Mouse (Mus musculus): ENCODE measurements at regions not wholly inside any gene's neighbourhood (a gene's known extent, or its start where the extent isn't known, plus 50 kb on each side); places are given as distances from the start of the nearest gene placed in this dataset.

DNA sequence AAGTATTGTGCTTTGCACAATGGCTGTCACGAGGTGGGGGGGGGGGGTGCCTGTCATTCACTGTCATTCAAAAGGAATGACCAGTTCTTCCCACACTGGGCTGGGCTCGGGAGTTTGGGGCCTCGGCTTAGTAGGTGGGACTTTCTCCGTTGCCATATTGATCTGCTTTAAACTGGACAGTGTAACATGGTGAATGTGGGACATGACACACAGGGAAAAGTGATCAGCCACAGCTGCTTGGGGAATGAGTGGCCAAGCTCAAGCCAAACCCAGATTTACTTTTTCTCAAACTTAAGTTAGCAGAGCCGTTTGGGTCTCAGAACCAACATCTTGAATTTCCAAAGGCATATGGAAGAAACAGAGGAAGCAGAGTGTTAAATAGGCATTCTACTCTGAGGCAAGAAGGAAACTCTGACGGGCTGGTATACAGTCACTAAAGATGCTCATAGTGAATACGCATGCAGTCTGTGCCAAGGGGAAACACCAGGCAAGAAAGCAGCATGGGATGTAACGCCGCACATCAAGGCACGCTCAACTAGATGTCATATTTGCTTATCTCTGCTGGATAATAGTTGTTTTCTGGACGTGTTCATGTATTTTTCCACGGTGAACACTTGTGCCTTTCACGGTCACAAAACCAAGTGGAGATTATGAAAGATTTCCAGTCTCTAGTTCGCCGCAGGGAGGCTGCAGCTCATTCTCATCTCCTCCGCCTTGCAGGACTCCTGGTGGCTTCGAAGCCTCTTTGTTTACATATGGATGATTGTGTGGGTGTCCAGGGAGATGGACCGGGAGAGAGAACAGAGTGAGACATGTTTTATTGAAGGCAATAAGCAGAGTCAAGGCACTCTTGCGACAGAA, 72.3 kb upstream of the 1700024P04Rik start:
- no peak for DNase-seq

DNA sequence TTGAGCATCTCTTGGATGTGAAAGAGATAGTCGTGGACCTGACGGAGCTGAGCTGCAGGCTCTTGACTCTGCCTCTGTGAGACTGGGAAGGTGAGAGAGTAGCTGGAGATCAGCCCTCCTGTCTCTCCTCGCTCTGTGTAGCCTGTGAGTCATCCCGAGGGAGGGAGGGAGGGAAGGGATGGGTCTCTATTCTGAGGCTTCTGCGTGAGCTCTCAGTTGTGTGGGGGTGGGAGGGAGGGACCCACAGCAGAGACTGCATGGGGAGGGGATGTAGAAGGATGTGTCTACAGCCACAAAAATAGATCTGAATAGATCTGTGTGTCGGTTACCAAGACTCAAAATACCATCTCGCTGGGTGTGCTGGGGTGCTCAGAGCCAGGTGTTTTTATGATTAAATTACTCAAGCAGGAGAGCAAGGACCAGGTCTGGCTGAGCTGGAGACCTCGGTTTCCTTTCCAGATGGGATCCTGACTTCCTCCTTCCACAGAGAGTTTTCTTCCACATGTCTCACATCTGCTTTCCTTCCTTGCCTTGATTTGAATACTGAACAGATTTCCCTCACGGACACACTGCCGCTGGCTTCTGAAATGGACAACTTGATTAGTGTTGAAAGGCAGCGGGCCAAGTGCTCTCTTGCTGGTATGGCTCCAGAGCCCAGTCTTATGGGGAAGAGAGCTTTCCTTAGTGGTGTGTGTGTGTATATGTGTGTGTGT, 71.4 kb upstream of the 1700024P04Rik start:
- no peak for DNase-seq

DNA sequence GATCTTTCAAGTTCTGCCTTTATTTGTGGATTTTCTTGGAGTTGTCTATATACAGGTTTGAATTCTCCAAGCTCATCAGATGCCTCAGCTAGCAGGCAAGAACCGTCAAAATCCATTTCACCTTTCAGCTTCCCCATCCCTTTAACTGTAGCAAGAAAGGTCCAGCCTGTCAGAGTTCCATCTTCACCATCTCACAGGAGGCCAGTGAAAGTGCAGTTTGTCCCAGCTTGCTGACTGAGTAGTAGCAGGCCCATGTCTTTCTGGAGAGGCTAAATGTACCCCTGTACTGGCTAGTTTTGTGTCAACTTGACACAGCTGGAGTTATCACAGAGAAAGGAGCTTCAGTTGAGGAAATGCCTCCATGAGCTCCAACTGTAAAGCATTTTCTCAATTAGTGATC, 67.7 kb upstream of the 1700024P04Rik start:
- no peak for DNase-seq

DNA sequence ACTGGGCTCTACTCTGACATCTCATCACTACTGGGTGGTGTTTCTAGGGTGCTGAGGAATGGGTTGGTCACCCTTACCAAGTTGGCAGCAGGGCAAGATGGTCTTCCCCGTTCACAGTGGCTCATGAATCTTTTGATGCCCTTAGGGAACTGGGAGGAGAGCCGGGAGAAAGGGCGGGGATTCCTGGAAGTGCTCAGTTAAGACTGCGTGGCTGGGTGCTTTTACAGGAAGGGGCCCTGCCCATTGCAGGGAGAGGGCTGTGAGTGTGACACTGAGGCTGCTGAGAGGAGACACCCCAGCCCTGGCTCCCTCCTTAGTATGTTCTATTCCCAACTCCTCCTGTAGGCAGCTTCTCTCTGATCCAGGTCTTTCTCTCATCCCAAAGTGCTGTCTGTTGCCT, 65.3 kb upstream of the 1700024P04Rik start:
- DNase-seq, result peak in 1 of 2 experiments; percentile 40

DNA sequence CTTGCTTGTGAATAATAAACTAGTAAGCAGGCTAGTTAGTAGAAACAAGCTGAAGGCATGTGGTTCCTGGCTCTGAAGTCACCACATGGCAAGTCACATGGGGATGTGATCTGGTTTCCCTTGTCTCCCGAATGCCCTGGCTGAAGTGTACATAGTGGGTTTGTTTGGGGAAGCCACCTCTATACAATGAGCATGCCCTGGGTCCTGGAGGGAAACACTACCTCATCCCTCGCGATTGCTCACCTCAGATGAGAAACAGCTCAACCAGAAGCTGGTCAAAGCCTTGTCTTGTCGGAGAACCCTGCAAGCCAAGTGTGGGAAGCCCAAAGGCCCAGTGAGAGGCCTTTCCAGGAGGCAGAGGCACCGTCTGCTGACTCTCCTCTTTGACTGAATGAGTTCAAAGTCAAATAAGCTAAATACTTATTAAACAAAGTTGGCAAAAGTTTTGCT, 64.3 kb upstream of the 1700024P04Rik start:
- peak; percentile 66 to 74 for DNase-seq

DNA sequence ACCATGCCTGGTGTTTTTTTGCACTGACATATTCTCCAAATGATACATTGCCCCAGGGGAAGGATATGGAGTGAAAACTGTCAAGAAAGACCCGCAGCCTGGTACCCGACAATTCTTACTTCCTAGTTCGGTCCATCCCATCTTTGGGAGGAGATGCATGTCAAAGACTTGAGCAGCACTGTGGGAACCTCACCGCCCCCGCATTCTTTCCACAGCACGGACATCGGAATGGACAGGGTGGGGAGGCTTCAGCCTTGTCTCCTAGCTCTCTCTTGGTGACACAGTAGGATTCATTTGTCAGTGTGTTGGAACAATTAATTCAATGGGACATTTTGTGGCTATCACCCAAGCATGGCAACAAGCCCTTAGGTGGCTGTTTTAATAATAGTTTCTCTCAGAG, 62.9 kb upstream of the 1700024P04Rik start:
- no peak for DNase-seq

DNA sequence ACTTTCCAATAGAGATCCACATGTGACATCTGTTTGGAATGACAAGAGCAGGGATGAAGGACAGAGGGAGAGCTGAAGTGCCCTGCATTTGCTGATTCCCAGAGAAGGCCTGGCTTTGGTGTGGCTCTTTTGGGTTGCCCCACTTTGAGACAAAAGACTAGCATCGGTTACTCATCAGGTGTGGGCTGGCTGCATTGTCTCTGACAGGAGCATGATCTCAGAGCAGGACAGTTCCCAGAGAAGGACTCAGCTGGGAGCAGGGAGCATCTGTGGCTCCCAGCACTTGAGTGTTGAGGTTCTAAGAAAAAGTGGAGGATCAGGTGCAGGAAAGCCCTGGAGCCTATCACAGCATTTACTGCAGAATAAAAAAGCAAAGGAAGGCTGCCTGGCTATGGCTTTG, 62.4 kb upstream of the 1700024P04Rik start:
- DNase-seq, result no peak

DNA sequence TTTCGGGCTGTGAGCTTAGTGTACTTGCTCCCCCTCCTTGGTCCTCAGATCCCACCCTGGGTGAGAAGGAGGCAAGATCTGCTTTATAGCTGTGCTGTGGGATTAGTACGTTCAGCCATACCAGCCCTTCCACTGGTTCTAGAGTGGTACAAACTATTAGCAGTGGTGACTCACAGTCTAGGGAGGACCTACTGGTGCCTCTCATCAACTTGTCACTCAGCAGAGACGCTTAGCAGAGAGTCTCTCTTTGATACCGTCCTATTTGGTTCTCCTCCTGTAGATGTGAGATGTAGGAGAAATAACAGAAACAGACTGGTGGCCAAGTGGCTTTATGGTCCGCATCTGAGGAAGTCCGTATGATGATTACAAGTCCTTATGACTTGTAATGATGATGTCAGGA, 57.7 kb upstream of the 1700024P04Rik start:
- no peak for DNase-seq

DNA sequence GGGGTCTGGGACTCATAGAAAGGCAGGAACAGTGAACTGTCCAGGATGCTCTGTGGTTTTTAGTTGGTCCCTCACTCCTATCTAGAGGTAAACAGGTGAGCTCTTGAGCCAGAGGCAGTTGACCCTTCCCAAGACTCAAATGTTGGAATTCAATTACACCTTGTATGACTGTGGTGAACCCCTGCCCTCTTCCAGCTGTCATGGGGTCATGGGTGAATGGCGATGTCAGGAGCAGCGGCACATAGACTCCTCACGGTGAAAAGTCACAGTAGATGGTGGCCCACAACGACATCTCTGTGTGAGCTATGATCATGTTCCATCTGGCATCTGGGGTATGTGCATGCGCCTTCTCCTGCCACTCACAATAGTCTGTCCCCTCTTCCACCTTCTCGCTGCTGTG, 56.9 kb upstream of the 1700024P04Rik start:
- no peak for DNase-seq

DNA sequence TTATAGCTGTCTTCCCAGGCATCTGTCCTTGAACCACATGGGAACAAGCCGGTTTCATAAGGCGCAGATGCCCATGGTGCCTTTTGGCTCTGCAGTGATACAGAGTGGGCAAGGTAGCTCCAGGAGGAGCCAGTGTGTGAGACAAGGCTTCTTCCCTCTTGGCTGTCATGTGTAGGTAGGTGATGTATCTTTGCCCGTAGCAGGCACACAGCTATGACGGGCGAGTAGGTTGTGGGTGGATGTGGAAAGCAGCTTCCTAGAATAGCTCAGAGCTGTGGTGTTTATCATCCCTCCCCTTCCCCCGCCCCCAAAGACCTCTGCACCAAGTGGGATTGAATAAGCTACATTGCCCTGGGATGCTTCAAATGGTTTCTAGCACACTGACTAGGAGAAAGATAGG, 56.5 kb upstream of the 1700024P04Rik start:
- no peak for DNase-seq

DNA sequence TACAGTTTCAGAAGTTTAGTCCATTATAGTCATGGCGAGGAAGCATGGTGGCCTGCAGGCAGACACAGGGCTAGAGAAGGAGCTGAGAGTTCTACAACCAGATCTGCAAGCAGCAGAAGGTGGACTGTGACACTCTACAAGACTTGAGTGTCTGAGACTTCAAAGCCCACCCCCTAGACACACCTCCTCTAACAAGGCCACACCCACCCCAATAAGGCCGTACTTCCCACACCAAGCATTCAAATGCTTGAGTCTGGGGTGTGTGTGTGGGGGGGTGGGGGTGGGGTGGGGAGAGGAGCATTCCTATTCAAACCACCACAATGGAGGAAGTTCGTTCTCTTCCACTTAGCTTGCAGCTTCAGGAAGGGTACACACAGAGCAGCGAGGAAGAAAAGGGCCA, 55.8 kb upstream of the 1700024P04Rik start:
- no peak for DNase-seq

DNA sequence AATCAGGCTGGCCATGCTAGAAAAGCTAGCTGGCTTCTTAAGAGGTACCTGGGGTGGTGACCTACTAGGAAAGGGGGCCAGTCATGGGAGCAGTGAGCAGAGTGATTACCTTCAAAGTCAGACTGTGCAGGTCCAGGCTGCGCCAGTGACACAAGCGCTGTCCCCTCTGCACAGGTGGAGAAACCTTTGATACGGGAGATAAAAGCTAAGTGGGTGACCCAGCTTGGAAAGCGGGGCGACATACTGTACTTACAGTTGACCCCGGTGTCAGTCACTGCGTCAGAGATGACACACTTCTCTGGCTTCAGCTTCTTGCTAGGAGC, 54.7 kb upstream of the 1700024P04Rik start:
- DNase-seq, result no peak

DNA sequence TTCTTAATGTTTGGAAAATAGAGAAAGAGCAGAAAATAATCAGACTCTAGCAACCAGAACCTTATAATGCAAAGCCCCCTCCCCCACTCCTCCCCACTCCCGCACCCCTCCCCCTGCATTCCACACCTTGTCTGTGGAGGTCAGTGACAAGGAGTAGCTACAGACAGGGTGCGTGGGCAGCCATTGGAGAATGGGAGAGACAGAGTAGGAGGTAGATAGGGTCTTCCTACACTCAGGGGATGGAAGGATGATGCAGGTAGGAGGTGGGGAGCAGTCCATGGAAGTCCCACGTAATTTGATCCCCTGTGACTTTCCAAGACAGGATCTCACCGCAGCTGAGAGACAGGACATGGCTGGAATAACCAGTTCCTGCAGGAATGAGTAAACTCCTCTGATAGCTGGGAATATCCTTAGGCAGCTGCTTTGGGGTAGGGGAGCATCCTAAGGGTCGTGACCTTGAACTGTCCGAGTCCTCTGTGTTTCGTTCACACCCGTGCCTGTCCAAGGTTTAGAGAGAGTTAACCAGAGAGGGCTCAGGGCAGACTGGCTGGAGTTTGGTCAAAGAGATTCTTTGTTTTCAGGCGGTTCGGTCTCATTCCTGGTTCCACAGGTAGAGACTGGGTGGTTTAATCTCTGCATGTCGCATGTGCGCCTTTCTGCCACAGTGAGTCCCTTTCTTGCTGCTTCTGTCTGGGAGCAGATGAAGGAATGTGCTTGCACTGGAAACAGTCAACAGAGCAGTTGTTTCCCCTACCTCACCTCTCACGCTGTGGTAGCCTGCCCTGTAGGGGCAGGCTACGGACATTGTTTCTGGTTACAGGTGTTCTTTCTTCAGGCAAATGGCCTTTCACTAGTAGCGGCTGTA, 54.1 kb upstream of the 1700024P04Rik start:
- DNase-seq, result peak in 1 of 2 experiments; percentile 9

DNA sequence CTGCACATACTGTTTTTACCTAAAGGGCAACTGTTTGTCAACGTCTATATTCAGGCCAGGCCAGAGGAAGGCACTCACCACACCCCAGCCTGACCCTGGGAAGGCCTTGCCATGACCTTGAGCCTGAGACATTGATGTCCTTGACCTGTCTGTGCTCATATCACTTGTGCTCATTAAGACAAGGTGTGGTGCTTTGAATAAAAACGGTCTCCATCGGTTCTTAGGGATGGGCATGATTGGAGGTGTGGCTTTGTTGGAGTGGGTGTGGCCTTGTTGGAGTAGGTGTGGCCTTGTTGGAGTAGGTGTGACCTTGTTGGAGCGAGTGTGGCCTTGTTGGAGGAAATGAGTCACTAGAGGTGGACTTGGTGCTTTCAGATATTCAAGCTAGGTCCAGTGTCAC, 52.8 kb upstream of the 1700024P04Rik start:
- DNase-seq, result no peak

All from kidney, postnatal 36 days (tissue).